Mouse (Mus musculus): Measurements from ENCODE around the gene Cradd. TPM values are rescaled to one million over a fixed set of nuclear protein-coding genes. Genes with fewer than 3 reads are reported as not detected.
A peak's percentile ranks its signal among the peaks of the same experiment; 100 is the strongest.

Cradd gene
- polyA plus RNA-seq, 1 experiment, result 16.7 TPM

GRCm38 (mm10) chr10:95174260-95174659, 149.7 kb downstream of the Cradd start:
- Histone ChIP-seq H3K27me3 (ENCODE audit: control insufficient read depth, insufficient read depth, low read length) (no peaks in the 10 kb centered on the region), H3K4me1 (ENCODE audit: control insufficient read depth, insufficient read depth, insufficient read length, low read length) (no peaks in the 10 kb centered on the region), H3K36me3 (ENCODE audit: control insufficient read depth, insufficient read depth, low read length) (0 out of 2 replicates have a peak, but pooled peaks cover 2% of the 10 kb centered on the region), H3K27ac (ENCODE audit: insufficient read depth, low read depth, low read length) (no peak overlapping the region), H3K4me3 (ENCODE audit: low read depth, low read length) (no peak overlapping the region)
- TF ChIP-seq POLR2A (IDR thresholded peaks at IDR 0.05; ENCODE audit: low read depth, low read length) (no peak), CTCF (IDR thresholded peaks at IDR 0.05; ENCODE audit: extremely low read depth, insufficient read length, insufficient replicate concordance, low read depth, low read length) (no peak)
- 70% methylated on average over 6 of the region's 6 CpGs for WGBS

GRCm38 (mm10) chr10:95170721-95171354, 153.1 kb downstream of the Cradd start:
- WGBS, result 90% methylated on average over 9 of the region's 9 CpGs
- TF ChIP-seq POLR2A (IDR thresholded peaks at IDR 0.05; ENCODE audit: low read depth, low read length), result no peak
- TF ChIP-seq CTCF (IDR thresholded peaks at IDR 0.05; ENCODE audit: extremely low read depth, insufficient read length, insufficient replicate concordance, low read depth, low read length), result no peak
- no peaks in the 10 kb centered on the region for H3K4me1 ChIP-seq (ENCODE audit: control insufficient read depth, insufficient read depth, insufficient read length, low read length)
- 0 out of 2 replicates have a peak, but pooled peaks cover 2% of the 10 kb centered on the region for H3K36me3 ChIP-seq (ENCODE audit: control insufficient read depth, insufficient read depth, low read length)
- H3K27me3 ChIP-seq (ENCODE audit: control insufficient read depth, insufficient read depth, low read length), result no peaks in the 10 kb centered on the region
- no peak overlapping the region for H3K4me3 ChIP-seq (ENCODE audit: low read depth, low read length)
- no peak overlapping the region for H3K27ac ChIP-seq (ENCODE audit: insufficient read depth, low read depth, low read length)

GRCm38 (mm10) chr10:95164949-95165348, 159.0 kb downstream of the Cradd start:
- WGBS, result 90% methylated on average over 2 of the region's 2 CpGs
- H3K27ac ChIP-seq (ENCODE audit: insufficient read depth, low read depth, low read length), result no peak overlapping the region
- H3K4me3 ChIP-seq (ENCODE audit: low read depth, low read length), result no peak overlapping the region
- H3K27me3 ChIP-seq (ENCODE audit: control insufficient read depth, insufficient read depth, low read length), result no peaks in the 10 kb centered on the region
- TF ChIP-seq POLR2A (IDR thresholded peaks at IDR 0.05; ENCODE audit: low read depth, low read length) (no peak), CTCF (IDR thresholded peaks at IDR 0.05; ENCODE audit: extremely low read depth, insufficient read length, insufficient replicate concordance, low read depth, low read length) (no peak)
- H3K36me3 ChIP-seq (ENCODE audit: control insufficient read depth, insufficient read depth, low read length), result no peaks in the 10 kb centered on the region
- H3K4me1 ChIP-seq (ENCODE audit: control insufficient read depth, insufficient read depth, insufficient read length, low read length), result no peaks in the 10 kb centered on the region

- no peak overlapping the region for H3K27ac ChIP-seq (ENCODE audit: insufficient read depth, low read depth, low read length)
- no peak for TF ChIP-seq POLR2A (IDR thresholded peaks at IDR 0.05; ENCODE audit: low read depth, low read length)
- TF ChIP-seq CTCF (IDR thresholded peaks at IDR 0.05; ENCODE audit: extremely low read depth, insufficient read length, insufficient replicate concordance, low read depth, low read length), result no peak
- no peaks in the 10 kb centered on the region for H3K27me3 ChIP-seq (ENCODE audit: control insufficient read depth, insufficient read depth, low read length)
- H3K4me3 ChIP-seq (ENCODE audit: low read depth, low read length), result no peak overlapping the region
- WGBS, result 73% methylated on average over 8 of the region's 8 CpGs
- no peaks in the 10 kb centered on the region for H3K4me1 ChIP-seq (ENCODE audit: control insufficient read depth, insufficient read depth, insufficient read length, low read length)
- H3K36me3 ChIP-seq (ENCODE audit: control insufficient read depth, insufficient read depth, low read length), result no peaks in the 10 kb centered on the region
These were observed 161.1 kb downstream of the Cradd start for GRCm38 (mm10) chr10:95162691-95163374.

- no peaks in the 10 kb centered on the region for H3K4me1 ChIP-seq (ENCODE audit: control insufficient read depth, insufficient read depth, insufficient read length, low read length)
- H3K4me3 ChIP-seq (ENCODE audit: low read depth, low read length), result no peak overlapping the region
- no peak overlapping the region for H3K27ac ChIP-seq (ENCODE audit: insufficient read depth, low read depth, low read length)
- no peaks in the 10 kb centered on the region for H3K36me3 ChIP-seq (ENCODE audit: control insufficient read depth, insufficient read depth, low read length)
- 76% methylated on average over 9 of the region's 9 CpGs for WGBS
- TF ChIP-seq POLR2A (IDR thresholded peaks at IDR 0.05; ENCODE audit: low read depth, low read length), result no peak
- no peak for TF ChIP-seq CTCF (IDR thresholded peaks at IDR 0.05; ENCODE audit: extremely low read depth, insufficient read length, insufficient replicate concordance, low read depth, low read length)
- H3K27me3 ChIP-seq (ENCODE audit: control insufficient read depth, insufficient read depth, low read length), result no peaks in the 10 kb centered on the region
These were observed 164.2 kb downstream of the Cradd start for GRCm38 (mm10) chr10:95159675-95160256.

- H3K27me3 ChIP-seq (ENCODE audit: control insufficient read depth, insufficient read depth, low read length), result no peaks in the 10 kb centered on the region
- 92% methylated on average over 5 of the region's 7 CpGs for WGBS
These were observed 167.5 kb downstream of the Cradd start for GRCm38 (mm10) chr10:95156410-95156809.

GRCm38 (mm10) chr10:95154675-95155074, 169.3 kb downstream of the Cradd start:
- 98% methylated on average over 1 of the region's 1 CpGs for WGBS
- H3K27ac ChIP-seq (ENCODE audit: insufficient read depth, low read depth, low read length), result no peak overlapping the region
- H3K36me3 ChIP-seq (ENCODE audit: control insufficient read depth, insufficient read depth, low read length), result no peaks in the 10 kb centered on the region
- no peaks in the 10 kb centered on the region for H3K27me3 ChIP-seq (ENCODE audit: control insufficient read depth, insufficient read depth, low read length)
- no peak overlapping the region for H3K4me3 ChIP-seq (ENCODE audit: low read depth, low read length)
- TF ChIP-seq POLR2A (IDR thresholded peaks at IDR 0.05; ENCODE audit: low read depth, low read length) (no peak), CTCF (IDR thresholded peaks at IDR 0.05; ENCODE audit: extremely low read depth, insufficient read length, insufficient replicate concordance, low read depth, low read length) (no peak)
- H3K4me1 ChIP-seq (ENCODE audit: control insufficient read depth, insufficient read depth, insufficient read length, low read length), result peaks cover 24% of the 10 kb centered on the region

More at GRCm38 (mm10) chr10:95156410-95156809, 167.5 kb downstream of the Cradd start:
- Histone ChIP-seq H3K27ac (ENCODE audit: insufficient read depth, low read depth, low read length) (no peak overlapping the region), H3K4me1 (ENCODE audit: control insufficient read depth, insufficient read depth, insufficient read length, low read length) (peaks cover 18% of the 10 kb centered on the region), H3K36me3 (ENCODE audit: control insufficient read depth, insufficient read depth, low read length) (no peaks in the 10 kb centered on the region), H3K4me3 (ENCODE audit: low read depth, low read length) (no peak overlapping the region)
- TF ChIP-seq CTCF (IDR thresholded peaks at IDR 0.05; ENCODE audit: extremely low read depth, insufficient read length, insufficient replicate concordance, low read depth, low read length), result peak; percentile 48; the same call in 1 of the 2 replicates
- no peak for TF ChIP-seq POLR2A (IDR thresholded peaks at IDR 0.05; ENCODE audit: low read depth, low read length)

Measured in small intestine, adult 2 months (tissue).